Mouse (Mus musculus): ENCODE measurements around the gene Ackr3.

The Ackr3 gene

DNA sequence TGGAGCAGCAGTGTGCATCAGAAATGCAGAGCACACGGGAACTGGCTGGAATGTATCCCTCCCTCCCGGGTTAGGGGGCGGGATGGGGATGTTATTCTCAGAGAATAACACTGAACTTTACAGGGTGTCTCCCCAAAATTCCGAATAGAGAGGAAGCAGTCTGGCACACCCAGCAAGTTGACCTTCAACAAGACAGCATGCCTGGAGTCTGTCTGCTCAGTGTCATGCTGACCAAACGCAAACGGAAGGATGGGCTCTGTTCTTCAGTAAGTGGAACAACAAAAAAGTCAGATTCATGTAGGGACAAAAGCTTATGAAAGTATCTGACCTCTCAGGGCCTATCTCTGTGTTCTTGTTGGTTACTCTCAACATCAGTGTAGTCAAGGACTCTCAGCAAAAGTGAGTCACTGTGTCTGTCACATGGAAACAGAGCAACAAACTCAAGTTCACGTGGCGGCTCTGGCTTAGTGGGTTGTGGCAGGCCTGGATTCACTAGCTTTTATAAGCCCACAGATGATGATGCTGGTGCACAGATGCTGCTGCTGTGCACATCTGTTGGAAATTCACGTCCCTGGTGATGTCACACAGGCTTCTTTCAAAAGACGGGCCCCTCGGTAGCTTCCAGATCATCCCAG is 54.6 kb downstream of the Ackr3 start:
- no peak for DNase-seq (ENCODE audit: low spot score)

DNA sequence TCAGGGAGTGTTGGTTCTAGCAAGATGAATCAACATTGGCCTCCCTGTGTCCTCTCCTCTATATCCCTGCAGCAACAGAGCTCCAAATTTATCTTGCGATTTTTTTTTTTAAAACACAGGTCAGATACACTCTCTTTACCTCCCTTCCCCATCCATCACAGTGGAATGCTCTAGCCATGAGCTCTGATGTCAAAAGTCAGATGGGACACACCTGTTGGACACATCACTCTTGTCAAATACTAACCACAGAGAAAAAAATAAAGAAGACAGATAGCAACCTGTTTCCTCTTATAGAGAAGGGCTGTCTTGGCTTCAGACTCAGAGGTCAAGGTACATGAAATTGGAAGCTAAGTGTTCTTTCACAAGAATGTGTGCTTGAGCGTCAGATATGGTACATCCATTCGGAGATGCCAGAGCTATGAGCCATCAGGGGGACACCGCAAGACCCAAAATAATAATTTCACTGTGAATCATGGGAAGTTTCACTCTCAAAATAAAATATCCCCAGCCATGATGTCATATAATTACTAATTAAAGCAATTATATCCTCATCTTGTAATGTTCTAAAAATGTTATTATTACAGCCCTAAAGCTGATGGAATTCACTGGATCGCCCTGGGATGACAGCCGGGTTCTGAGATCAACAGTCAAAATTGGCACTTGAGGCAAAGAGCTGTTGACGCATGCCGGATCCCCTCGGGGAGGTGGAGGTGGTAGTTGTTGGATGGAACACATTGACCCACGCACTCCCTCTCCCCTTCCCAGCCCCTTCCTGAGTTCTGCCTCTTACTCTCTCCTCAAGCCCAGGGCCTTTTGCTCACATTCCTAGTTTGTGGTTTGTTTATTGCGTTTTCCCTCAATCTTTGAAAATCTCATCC is 57.2 kb downstream of the Ackr3 start:
- DNase-seq (ENCODE audit: low spot score), result no peak

DNA sequence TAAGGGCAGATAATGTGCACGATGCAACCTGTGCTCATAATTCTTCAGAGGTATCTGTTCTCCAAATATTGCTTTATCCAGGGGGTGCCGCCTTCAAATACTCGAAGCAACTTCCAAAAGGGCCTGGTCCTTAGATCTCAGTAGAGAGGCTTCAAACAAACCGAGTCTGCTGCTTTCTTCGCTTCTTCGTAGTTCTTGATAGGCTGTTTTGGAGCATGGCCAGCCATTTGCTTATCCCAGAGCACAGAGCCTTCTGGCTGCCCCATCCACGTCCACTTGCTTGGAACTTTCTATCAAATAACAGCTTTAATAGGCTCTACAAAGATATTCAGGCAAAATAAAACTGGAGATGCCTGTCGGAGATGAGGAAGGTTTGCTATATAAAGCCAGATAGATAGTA is 58.6 kb downstream of the Ackr3 start:
- no peak for DNase-seq (ENCODE audit: low spot score)
